Comparison of ENCODE assay signal across 23 mouse cellular contexts in the genomic region with DNA sequence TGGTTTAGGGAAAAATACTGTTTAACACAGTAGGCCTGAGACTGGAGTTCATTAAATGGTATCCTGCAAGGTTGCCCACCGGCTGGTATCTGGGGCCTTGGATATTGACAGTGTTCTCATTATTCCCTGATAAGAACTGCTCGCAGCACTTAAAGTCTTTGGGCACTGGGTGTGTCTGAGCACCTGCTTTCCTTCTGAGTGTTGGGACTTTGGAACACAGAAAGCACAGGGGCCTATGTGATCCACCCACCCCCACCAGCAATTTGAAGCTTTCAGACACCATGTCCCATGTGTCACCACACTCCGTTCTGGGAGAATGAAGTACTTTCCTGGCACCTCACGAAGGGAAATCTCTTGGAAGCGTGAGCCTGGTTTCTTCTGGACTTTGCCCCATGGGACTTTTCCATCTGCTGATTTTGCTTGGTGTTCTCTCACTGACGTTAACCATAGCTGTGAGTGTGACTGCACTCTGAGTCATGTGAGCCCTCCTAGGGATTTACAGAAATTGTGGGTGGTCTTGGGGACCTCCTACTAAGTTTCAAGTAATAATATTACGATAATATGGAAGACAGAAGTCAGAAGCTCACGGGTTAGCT.
DNase-seq lines count a peak whose midpoint lies in the region; ATAC-seq lines count a peak whose summit lies in the region.
"Had no signal": no experiment of that assay in that cellular context is flagged by ENCODE, and none has a peak within 500 bp of the region (broad histone marks: within the 10 kb centered on the region; RNA-seq: fewer than 3 reads in every experiment).

No protein-coding gene starts in this region.

- H3K4me3 ChIP-seq in intestine, embryonic 14.5 days (ENCODE audit: low read depth, low read length) = no peak overlapping the region
- H3K4me3 ChIP-seq in forebrain, embryonic 10.5 days = no peak overlapping the region
- H3K4me3 ChIP-seq: midbrain, embryonic 13.5 days; neural tube, embryonic 15.5 days had no signal

- no peak overlapping the region for H3K9ac ChIP-seq in intestine, embryonic 14.5 days (ENCODE audit: low read length)
- H3K9ac ChIP-seq: hindbrain, embryonic 14.5 days; midbrain, embryonic 13.5 days; neural tube, embryonic 15.5 days had no signal

- intact Hi-C loops in heart, postnatal 25 days (cut with DNase I) = no loop called here
- intact Hi-C loops in left cerebral cortex, postnatal 10 days (cut with DNase I) = no loop called here

- no peaks in the 10 kb centered on the region for H3K36me3 ChIP-seq in intestine, embryonic 14.5 days (ENCODE audit: control insufficient read depth, insufficient read depth, low read length)
- H3K36me3 ChIP-seq in forebrain, embryonic 10.5 days (replicated peaks) = no peaks in the 10 kb centered on the region
- H3K36me3 ChIP-seq: midbrain, embryonic 13.5 days; neural tube, embryonic 15.5 days had no signal

- H3K27ac ChIP-seq in intestine, embryonic 14.5 days (ENCODE audit: low read depth) = peak overlapping the region; percentile 6; the same call in 1 of the 2 replicates
- H3K27ac ChIP-seq in forebrain, embryonic 10.5 days = no peak overlapping the region
- H3K27ac ChIP-seq: hindbrain, embryonic 14.5 days; midbrain, embryonic 13.5 days; neural tube, embryonic 15.5 days had no signal

- H3K27me3 ChIP-seq in intestine, embryonic 14.5 days (replicated peaks; ENCODE audit: control insufficient read depth, insufficient read depth, low read length) = no peaks in the 10 kb centered on the region
- no peaks in the 10 kb centered on the region for H3K27me3 ChIP-seq in forebrain, embryonic 10.5 days (ENCODE audit: poor library complexity, severe bottlenecking)
- H3K27me3 ChIP-seq: midbrain, embryonic 13.5 days; neural tube, embryonic 15.5 days; Patski had no signal

- no peaks in the 10 kb centered on the region for H3K9me3 ChIP-seq in intestine, embryonic 14.5 days (ENCODE audit: control insufficient read depth, low read length)
- H3K9me3 ChIP-seq in forebrain, embryonic 10.5 days = no peaks in the 10 kb centered on the region
- H3K9me3 ChIP-seq: midbrain, embryonic 13.5 days; neural tube, embryonic 15.5 days had no signal

- WGBS in intestine, embryonic 14.5 days = 67% methylated on average over 8 of the region's 8 CpGs
- WGBS in forebrain, embryonic 10.5 days = 90% methylated on average over 8 of the region's 8 CpGs

- peak; percentile 86 for ATAC-seq in intestine, embryonic 14.5 days (replicated peaks; ENCODE audit: low FRiP score, low TSS enrichment, low read depth)
- ATAC-seq: CD4-positive, CD25-positive, alpha-beta regulatory T cell, adult 4 months; forebrain, embryonic 14.5 days; midbrain, embryonic 13.5 days; Patski had no signal

- peak; percentile 92 for DNase-seq in heart, adult 11 months
- DNase-seq in heart, postnatal 25 days (ENCODE audit: low spot score) = no peak
- peak; percentile 71 for DNase-seq in kidney, adult 9 months
- DNase-seq in kidney, postnatal 10 days = no peak
- peak; percentile 59 for DNase-seq in intestine, embryonic 14.5 days (ENCODE audit: low spot score)
- peak; percentile 62 to 68 for DNase-seq in kidney, postnatal 36 days
- DNase-seq in forebrain, embryonic 10.5 days (ENCODE audit: extremely low spot score, low spot score) = no peak
- no peak for DNase-seq in left cerebral cortex, postnatal 10 days (ENCODE audit: extremely low spot score in 1 of 2, low spot score in 2 of 2)
- DNase-seq: adrenal gland, adult 8-10 months; cerebellum, adult 9-11 months; gastrocnemius, postnatal 36 days; heart, postnatal 14 days; left cerebral cortex, postnatal 4 days; liver; lung, adult 2 months; spleen, adult 18-20 months had no signal

- H3K4me2 ChIP-seq in intestine, embryonic 14.5 days (ENCODE audit: low read length) = no peak overlapping the region
- H3K4me2 ChIP-seq: heart, embryonic 11.5 days; hindbrain, embryonic 14.5 days; midbrain, embryonic 13.5 days; neural tube, embryonic 15.5 days had no signal

- no peaks in the 10 kb centered on the region for H3K4me1 ChIP-seq in intestine, embryonic 14.5 days (replicated peaks; ENCODE audit: control insufficient read depth, insufficient read depth, low read length)
- H3K4me1 ChIP-seq in forebrain, embryonic 10.5 days = no peaks in the 10 kb centered on the region
- H3K4me1 ChIP-seq: midbrain, embryonic 13.5 days; neural tube, embryonic 15.5 days had no signal

Comparison
In these comparisons a context has a peak if more than half of its experiments do, and no peak if none do; other contexts are left out.
1. DNase-seq: peak in heart, adult 11 months (single experiment), kidney, adult 9 months (single experiment), intestine, embryonic 14.5 days (single experiment) and kidney, postnatal 36 days (2 of 2); none in heart, postnatal 25 days (single experiment), kidney, postnatal 10 days (single experiment), forebrain, embryonic 10.5 days (single experiment) and left cerebral cortex, postnatal 10 days (0 of 2).